Mouse (Mus musculus) MEL (cell line): ENCODE measurements at regions not wholly inside any gene's neighbourhood (a gene's known extent, or its start where the extent isn't known, plus 50 kb on each side); places are given as distances from the start of the nearest gene placed in this dataset.

Experiments used
- CTCF ChIP-seq, 3 experiments: IDR thresholded peaks in 2 of 3; conservative IDR thresholded peaks in 1 of 3; 2 replicates each; pipeline ENCODE4 v1.5.1; 2011 to 2012; ENCODE audit warnings: low read length in 3 of 3, low read depth in 2 of 3, mild to moderate bottlenecking in 2 of 3, improper control_type of control experiment in 1 of 3, inconsistent platforms in 1 of 3, mixed read lengths in 1 of 3, moderate library complexity in 1 of 3; ENCODE audit not compliant: control insufficient read depth in 1 of 3, insufficient read depth in 1 of 3, poor library complexity in 1 of 3, severe bottlenecking in 1 of 3
- SIN3A ChIP-seq: IDR thresholded peaks from 2 replicates; pipeline ENCODE4 v1.6.1; 2012; ENCODE audit warnings: low read length, improper control_type of control experiment, inconsistent platforms
- TAL1 ChIP-seq: IDR thresholded peaks from 2 replicates; pipeline ENCODE4 v1.6.1; 2012; ENCODE audit warnings: mild to moderate bottlenecking, inconsistent platforms, low read length, moderate library complexity, mixed read lengths
- TBP ChIP-seq: IDR thresholded peaks from 2 replicates; pipeline ENCODE4 v1.8.0; 2011; ENCODE audit warnings: low read depth, low read length, improper control_type of control experiment
- USF1 ChIP-seq: IDR thresholded peaks from 2 replicates; pipeline ENCODE4 v1.6.1; 2014; ENCODE audit warnings: low read depth, mild to moderate bottlenecking, inconsistent platforms, low read length, improper control_type of control experiment, moderate library complexity

- TF ChIP-seq SIN3A (no peak), USF1 (no peak), TBP (no peak), CTCF (IDR thresholded peaks at IDR 0.05 in 2 of 3, conservative IDR thresholded peaks at IDR 0.05 in 1 of 3; ENCODE audit: control insufficient read depth in 1 of 3, insufficient read depth in 1 of 3, low read depth in 2 of 3, low read length in 3 of 3, poor library complexity in 1 of 3, severe bottlenecking in 1 of 3) (no peak), TAL1 (no peak)
These were observed 451.4 kb upstream of the Adam24 start for GRCm38 (mm10) chr8:40223521-40223920.
